Mouse (Mus musculus) MEL (cell line): Measurements from ENCODE around the gene Inafm2. TPM values are rescaled to one million over a fixed set of nuclear protein-coding genes. Genes with fewer than 3 reads are reported as not detected.

Experiments
- DNase-seq: peaks from one replicate; pipeline ENCODE4 v3.0.0; 2011; ENCODE audit warnings: low read depth, low spot score
- H3K27ac ChIP-seq: 2 replicates; pipeline ENCODE4 v1.5.1; 2012; ENCODE audit warnings: low read depth, mild to moderate bottlenecking, control low read depth, low read length, moderate library complexity; ENCODE audit not compliant: control insufficient read depth
- H3K27me3 ChIP-seq, 2 experiments: fragments of 150-350 bp in 1 of 2; sonication (generic) in 1 of 2; 2 replicates each; pipeline ENCODE4 v1.6.1; 2012; ENCODE audit warnings: low read length in 2 of 2, mild to moderate bottlenecking in 2 of 2, improper control_type of control experiment in 1 of 2, moderate library complexity in 1 of 2; ENCODE audit not compliant: insufficient read depth in 2 of 2, control insufficient read depth in 1 of 2
- H3K36me3 ChIP-seq, 2 experiments: 2 replicates each; pipeline ENCODE4 v1.6.1; 2012 to 2014; ENCODE audit warnings: low read length in 2 of 2, improper control_type of control experiment in 1 of 2, inconsistent platforms in 1 of 2, mild to moderate bottlenecking in 1 of 2; ENCODE audit not compliant: insufficient read depth in 2 of 2, control insufficient read depth in 1 of 2
- H3K4me1 ChIP-seq, 2 experiments: fragments of 150-350 bp in 1 of 2; sonication (generic) in 1 of 2; 2 replicates each; pipeline ENCODE4 v1.6.1; 2012; ENCODE audit warnings: low read length in 2 of 2, improper control_type of control experiment in 1 of 2, mild to moderate bottlenecking in 1 of 2; ENCODE audit not compliant: insufficient read depth in 2 of 2, control insufficient read depth in 1 of 2
- H3K4me3 ChIP-seq, 2 experiments: fragments of 150-350 bp in 1 of 2; sonication (generic) in 1 of 2; 2 replicates each; pipeline ENCODE4 v1.5.1; 2012; ENCODE audit warnings: low read depth in 2 of 2, low read length in 2 of 2, mild to moderate bottlenecking in 2 of 2, moderate library complexity in 2 of 2, control low read depth in 1 of 2, improper control_type of control experiment in 1 of 2; ENCODE audit not compliant: control insufficient read depth in 1 of 2, insufficient read depth in 1 of 2
- H3K79me2 ChIP-seq: 2 replicates; pipeline ENCODE4 v1.6.1; 2012; ENCODE audit warnings: mild to moderate bottlenecking, low read length, moderate library complexity; ENCODE audit not compliant: control insufficient read depth, poor library complexity, insufficient read depth
- H3K9ac ChIP-seq: 2 replicates; pipeline ENCODE4 v1.6.1; 2012; ENCODE audit warnings: low read depth, mild to moderate bottlenecking, control low read depth, low read length, moderate library complexity; ENCODE audit not compliant: control insufficient read depth, poor library complexity, severe bottlenecking
- H3K9me3 ChIP-seq: fragments of 150-350 bp; sonication (generic); replicated peaks from 2 replicates; pipeline ENCODE4 v1.6.1; 2012; ENCODE audit warnings: mild to moderate bottlenecking, low read length, improper control_type of control experiment, moderate library complexity; ENCODE audit not compliant: insufficient read depth
- CHD1 ChIP-seq: IDR thresholded peaks from 2 replicates; pipeline ENCODE4 v1.6.1; 2012; ENCODE audit warnings: low read depth, mild to moderate bottlenecking, inconsistent platforms, low read length, improper control_type of control experiment
- E2F4 ChIP-seq: IDR thresholded peaks from 2 replicates; pipeline ENCODE4 v1.6.1; 2011; ENCODE audit warnings: low read depth, low read length, improper control_type of control experiment, borderline replicate concordance
- ELF1 ChIP-seq: IDR thresholded peaks from 2 replicates; pipeline ENCODE4 v1.6.1; 2014; ENCODE audit warnings: low read depth, mild to moderate bottlenecking, inconsistent platforms, low read length, improper control_type of control experiment, moderate library complexity
- GABPA ChIP-seq: IDR thresholded peaks from 2 replicates; pipeline ENCODE4 v1.6.1; 2012; ENCODE audit warnings: low read depth, mild to moderate bottlenecking, inconsistent platforms, low read length, improper control_type of control experiment, moderate library complexity
- MAZ ChIP-seq: IDR thresholded peaks from 2 replicates; pipeline ENCODE4 v1.6.1; 2012; ENCODE audit warnings: low read depth, mild to moderate bottlenecking, inconsistent platforms, low read length, improper control_type of control experiment
- MEF2A ChIP-seq: IDR thresholded peaks from 2 replicates; pipeline ENCODE4 v1.6.1; 2014; ENCODE audit warnings: low read depth, mild to moderate bottlenecking, inconsistent platforms, low read length, improper control_type of control experiment; ENCODE audit not compliant: poor library complexity, insufficient replicate concordance, severe bottlenecking; ENCODE audit errors: extremely low read depth
- MYB ChIP-seq: IDR thresholded peaks from 2 replicates; pipeline ENCODE4 v1.6.1; 2011; ENCODE audit warnings: mild to moderate bottlenecking, low read depth, low read length, improper control_type of control experiment
- MYC ChIP-seq: IDR thresholded peaks from 2 replicates; pipeline ENCODE4 v1.6.1; 2011; ENCODE audit warnings: low read depth, mild to moderate bottlenecking, low read length, improper control_type of control experiment, moderate library complexity
- NRF1 ChIP-seq: IDR thresholded peaks from 2 replicates; pipeline ENCODE4 v1.6.1; 2014; ENCODE audit warnings: low read depth, mild to moderate bottlenecking, inconsistent platforms, low read length, improper control_type of control experiment, moderate library complexity; ENCODE audit not compliant: poor library complexity, insufficient read depth, severe bottlenecking
- POLR2A ChIP-seq, 2 experiments: IDR thresholded peaks; 2 replicates each; pipeline ENCODE4 v1.6.1; 2011 to 2012; ENCODE audit warnings: low read length in 2 of 2, mild to moderate bottlenecking in 2 of 2, control low read depth in 1 of 2, improper control_type of control experiment in 1 of 2, low read depth in 1 of 2, moderate library complexity in 1 of 2; ENCODE audit not compliant: control insufficient read depth in 1 of 2, insufficient read depth in 1 of 2, poor library complexity in 1 of 2
- POLR2AphosphoS2 ChIP-seq: IDR thresholded peaks from 2 replicates; pipeline ENCODE4 v1.6.1; 2011; ENCODE audit warnings: low read length, improper control_type of control experiment
- POLR2AphosphoS5 ChIP-seq: IDR thresholded peaks from 2 replicates; pipeline ENCODE4 v1.6.1; 2012; ENCODE audit warnings: low read depth, borderline replicate concordance, mild to moderate bottlenecking, inconsistent platforms, low read length, moderate library complexity, mixed read lengths
- SIN3A ChIP-seq: IDR thresholded peaks from 2 replicates; pipeline ENCODE4 v1.6.1; 2012; ENCODE audit warnings: low read length, improper control_type of control experiment, inconsistent platforms
- TCF12 ChIP-seq: IDR thresholded peaks from 2 replicates; pipeline ENCODE4 v1.6.1; 2014; ENCODE audit warnings: low read depth, mild to moderate bottlenecking, inconsistent platforms, low read length, improper control_type of control experiment, moderate library complexity
- ZMIZ1 ChIP-seq: IDR thresholded peaks from 2 replicates; pipeline ENCODE4 v1.6.1; 2012; ENCODE audit warnings: low read depth, mild to moderate bottlenecking, inconsistent platforms, low read length, improper control_type of control experiment, moderate library complexity
- polyA plus RNA-seq, 2 experiments: library from polyadenylated mRNA; stranded (reverse) in 1 of 2; unstranded in 1 of 2; fragments of >175 nt in 1 of 2; fragments of >200 nt in 1 of 2; gene quantifications; 2 replicates each; pipeline versions ENCODE4 v1.2.1 to v1.2.4; 2012; ENCODE audit warnings: low replicate concordance in 2 of 2, low read depth in 1 of 2; ENCODE audit not compliant: insufficient read length in 2 of 2, insufficient read depth in 1 of 2, missing spikeins in 1 of 2
- total RNA-seq: library from RNA; depleted of rRNA; stranded (reverse); fragments of 300-350 nt; gene quantifications from 2 replicates; pipeline ENCODE4 v1.2.3, GENCODE M21; 2012

Gene Inafm2
- total and polyA plus RNA-seq, 3 experiments = 8.6 to 14.5 TPM; not detected in 1

- TF ChIP-seq ZMIZ1 (peak; percentile 56; the same call in 1 of the 2 replicates), SIN3A (peak; percentile 90), ELF1 (no peak)
- TF ChIP-seq, all 39 proteins: peak for 18
Observed at GRCm38 (mm10) chr2:118761906-118762783, 16.6 kb downstream of the Inafm2 start, which contains the start of gene Ccdc9b (continued).

DNA sequence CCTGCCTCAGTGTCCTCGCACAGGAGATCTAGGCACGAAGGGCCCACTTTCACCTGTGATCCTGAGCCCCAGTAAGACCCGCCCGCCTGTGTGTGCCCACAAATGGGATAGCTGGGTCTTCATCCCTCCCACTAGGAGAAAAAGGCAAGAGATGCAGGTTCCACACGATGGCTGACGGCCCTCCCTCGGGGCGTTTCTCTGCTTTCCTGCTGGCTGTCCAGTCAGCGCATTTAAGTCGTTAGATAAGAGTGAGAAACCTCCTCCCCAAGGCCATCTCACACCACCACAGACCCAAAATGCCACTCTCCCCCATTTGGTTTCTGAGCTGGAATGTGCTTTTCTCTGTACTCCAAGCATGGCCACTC, 17.2 kb downstream of the Inafm2 start:
- DNase-seq = no peak
- Histone ChIP-seq H3K9ac (peak overlapping the region; percentile 39; the same call in 1 of the 2 replicates), H3K79me2 (peaks cover 3% of the 10 kb centered on the region), H3K36me3 (peaks cover 0 to 8% of the 10 kb centered on the region in 2 experiments; a peak in 2 of 4 replicates), H3K4me1 (peaks cover 3 to 25% of the 10 kb centered on the region in 2 experiments; a peak in 3 of 4 replicates), H3K27me3 (no peaks in the 10 kb centered on the region), H3K27ac (peak overlapping the region; percentile 60), H3K4me3 (peak overlapping the region; percentile 38 to 90), H3K9me3 (no peaks in the 10 kb centered on the region)
- TF ChIP-seq MEF2A (no peak), TCF12 (no peak), POLR2A (IDR thresholded peaks at IDR 0.05; ENCODE audit: control insufficient read depth in 1 of 2, insufficient read depth in 1 of 2, low read depth in 1 of 2, low read length in 2 of 2, poor library complexity in 1 of 2) (peak; percentile 4 to 48; a peak in 2 of 4 replicates)

DNA sequence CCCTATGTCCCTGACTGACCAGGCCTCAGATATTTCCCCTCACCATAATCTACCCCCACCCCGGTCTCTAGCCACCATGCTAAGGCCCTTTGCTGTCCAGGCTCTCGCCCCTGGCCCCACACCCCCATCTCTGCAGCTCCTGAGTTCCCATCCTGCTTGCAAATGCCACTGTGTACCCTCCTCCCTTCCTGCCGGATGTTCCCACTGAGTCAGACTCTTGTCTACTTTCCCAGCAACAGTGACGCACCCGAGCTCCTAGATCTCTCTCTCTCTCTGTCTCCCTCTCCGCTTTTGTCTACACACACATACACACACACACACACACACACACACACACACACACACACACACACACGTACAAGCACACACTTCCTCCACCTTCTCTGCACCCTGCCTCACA, 17.9 kb downstream of the Inafm2 start:
- Histone ChIP-seq H3K27me3 (no peaks in the 10 kb centered on the region), H3K9me3 (no peaks in the 10 kb centered on the region), H3K36me3 (peaks cover 0 to 8% of the 10 kb centered on the region in 2 experiments; a peak in 2 of 4 replicates), H3K4me1 (peaks cover 3 to 25% of the 10 kb centered on the region in 2 experiments; a peak in 3 of 4 replicates), H3K9ac (no peak overlapping the region), H3K4me3 (no peak overlapping the region), H3K27ac (peak overlapping the region; percentile 37; the same call in 1 of the 2 replicates), H3K79me2 (peaks cover 3% of the 10 kb centered on the region)
- DNase-seq = peak; percentile 37
- TF ChIP-seq POLR2AphosphoS2 (no peak), MYB (no peak), MEF2A (no peak), MYC (no peak), E2F4 (no peak), GABPA (no peak), POLR2AphosphoS5 (no peak), CHD1 (no peak), POLR2A (IDR thresholded peaks at IDR 0.05; ENCODE audit: control insufficient read depth in 1 of 2, insufficient read depth in 1 of 2, low read depth in 1 of 2, low read length in 2 of 2, poor library complexity in 1 of 2) (no peak), MAZ (no peak), NRF1 (no peak)
